Mouse (Mus musculus): ENCODE measurements at regions not wholly inside any gene's neighbourhood (a gene's known extent, or its start where the extent isn't known, plus 50 kb on each side); places are given as distances from the start of the nearest gene placed in this dataset.
A peak's percentile ranks its signal among the peaks of the same experiment; 100 is the strongest.

DNA sequence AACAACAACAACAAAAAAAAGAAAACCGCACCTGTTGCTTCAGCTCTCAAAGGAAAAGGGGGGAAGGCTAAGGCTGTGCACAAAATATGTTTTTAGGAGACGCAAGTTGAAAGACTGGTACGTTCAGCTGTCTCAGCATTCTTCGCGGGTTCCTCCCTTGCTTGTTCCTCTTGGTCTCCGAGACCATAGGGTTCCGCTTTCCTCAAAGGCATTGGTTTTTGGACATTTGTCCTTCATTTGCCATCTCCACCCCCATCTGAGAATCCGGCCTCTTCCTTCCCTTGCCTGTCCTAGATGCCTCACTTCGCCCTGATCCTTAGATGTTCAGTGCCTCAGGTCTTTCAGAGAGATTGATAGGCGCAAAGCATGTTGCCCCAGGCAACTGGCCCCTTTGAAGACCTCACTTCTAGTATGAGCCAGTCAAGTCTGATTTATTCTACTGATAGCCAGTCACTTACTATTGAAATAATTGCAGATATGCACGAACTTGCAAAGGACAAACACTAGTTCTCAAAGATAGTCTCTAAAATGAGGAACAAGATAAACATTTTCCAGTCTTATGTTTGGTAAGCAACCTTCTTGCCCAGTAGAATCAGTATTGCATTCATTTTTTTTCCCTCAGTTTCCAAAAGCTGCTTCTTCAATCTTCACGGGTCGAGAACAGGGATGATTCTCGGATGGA, 112.6 kb upstream of the Tmc1 start:
- DNase-seq = no peak

- DNase-seq = no peak
These were observed 110.9 kb upstream of the Tmc1 start for GRCm38 (mm10) chr19:21064902-21065301.

- peak; percentile 77 to 82 for DNase-seq
These were observed 99.9 kb upstream of the Tmc1 start for GRCm38 (mm10) chr19:21053597-21054544.

DNA sequence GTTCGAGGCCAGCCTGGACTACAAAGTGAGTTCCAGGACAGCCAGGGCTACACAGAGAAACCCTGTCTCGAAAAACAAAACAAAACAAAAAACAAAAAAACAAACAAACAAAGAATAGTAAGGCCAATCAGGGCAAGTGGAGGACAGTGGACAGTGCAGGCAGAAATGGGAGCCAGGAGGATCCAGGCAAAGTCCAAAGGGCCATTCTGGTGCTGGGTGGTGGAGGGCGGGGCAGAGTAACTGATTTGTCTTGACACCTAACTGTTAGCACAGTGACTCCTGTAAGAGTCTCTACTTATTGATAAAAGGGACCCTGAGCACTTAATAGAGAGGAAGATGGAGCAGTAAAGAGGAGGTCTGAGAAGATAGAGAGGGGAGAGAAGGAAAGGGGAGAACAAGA, 98.8 kb upstream of the Tmc1 start:
- no peak for DNase-seq

GRCm38 (mm10) chr19:21051872-21052271, 97.9 kb upstream of the Tmc1 start:
- peak; percentile 32 to 39 for DNase-seq

DNA sequence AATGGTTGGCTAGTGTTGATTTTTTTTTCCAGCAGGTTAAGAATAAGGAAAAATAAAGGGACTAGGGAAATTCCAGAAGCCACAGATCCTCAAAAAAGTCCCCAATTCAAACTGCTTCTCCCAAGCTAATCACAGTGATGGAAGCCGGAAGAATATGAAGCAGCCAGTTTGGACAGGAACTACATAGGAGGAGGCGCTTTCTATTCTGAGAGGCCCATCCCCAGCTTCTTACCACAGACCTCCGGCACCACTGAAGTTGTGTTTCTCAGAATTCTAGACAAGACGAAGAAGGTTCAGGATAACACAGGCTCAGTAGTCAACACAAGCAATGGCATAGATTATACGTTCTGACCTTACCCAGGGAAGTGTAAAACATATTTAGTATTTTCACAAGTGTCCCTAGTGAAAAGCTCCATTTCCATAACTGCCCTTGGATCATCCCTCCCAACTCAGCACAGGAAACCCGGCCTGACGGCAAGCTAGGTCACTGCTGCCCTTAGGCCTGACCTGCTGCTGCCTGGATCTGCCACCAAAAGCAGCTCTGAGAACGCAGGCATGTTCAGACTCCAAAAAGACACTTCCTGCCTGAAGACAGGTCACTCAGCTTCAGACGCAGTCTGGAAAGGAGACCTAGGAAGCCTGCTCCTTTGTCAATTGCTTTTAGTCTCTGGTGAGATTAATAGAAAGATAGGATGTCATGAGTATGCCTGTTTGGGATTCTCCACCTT, 97.2 kb upstream of the Tmc1 start:
- no peak for DNase-seq

DNA sequence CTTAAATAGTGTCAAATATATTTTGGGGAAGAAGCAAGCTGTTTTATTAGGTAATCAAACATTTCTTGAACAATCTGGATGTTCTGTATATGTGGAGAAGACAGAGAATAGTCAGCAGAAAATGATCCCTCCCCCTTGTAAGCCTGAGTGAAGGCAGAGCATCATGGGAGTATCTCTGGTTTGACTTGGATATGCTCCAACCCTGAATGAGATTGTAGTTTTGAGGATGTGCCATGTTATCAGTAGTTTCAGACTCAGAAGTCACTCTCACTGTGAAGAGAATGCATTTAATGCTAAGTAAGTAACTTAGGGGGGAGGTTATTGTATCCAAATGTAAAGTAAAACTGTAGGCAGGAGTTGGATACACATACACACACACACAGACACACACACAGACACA, 95.3 kb upstream of the Tmc1 start:
- no peak for DNase-seq

GRCm38 (mm10) chr19:21045565-21045964, 91.6 kb upstream of the Tmc1 start:
- no peak for DNase-seq

DNA sequence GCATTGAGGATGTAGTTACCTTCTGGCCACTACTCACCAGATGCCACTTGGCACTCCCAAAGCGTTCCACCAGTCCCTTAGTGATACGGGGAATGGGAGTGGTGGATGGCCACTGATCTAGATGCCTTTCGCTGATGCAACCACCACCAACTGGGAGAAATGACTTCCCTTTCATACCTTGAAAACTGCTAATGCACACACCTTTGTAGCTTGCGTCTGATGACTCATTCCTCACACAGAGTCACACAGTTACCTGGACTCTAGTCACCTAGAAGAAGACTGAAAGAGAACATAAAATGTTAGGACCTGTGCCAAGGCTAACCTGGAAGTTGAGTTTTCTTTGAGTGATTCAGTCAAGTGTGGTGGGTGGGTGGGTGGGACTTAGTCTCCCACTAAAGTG, 90.0 kb upstream of the Tmc1 start:
- no peak for DNase-seq

- DNase-seq = peak; percentile 38 to 55
These were observed 88.5 kb upstream of the Tmc1 start for GRCm38 (mm10) chr19:21042536-21042935.

DNA sequence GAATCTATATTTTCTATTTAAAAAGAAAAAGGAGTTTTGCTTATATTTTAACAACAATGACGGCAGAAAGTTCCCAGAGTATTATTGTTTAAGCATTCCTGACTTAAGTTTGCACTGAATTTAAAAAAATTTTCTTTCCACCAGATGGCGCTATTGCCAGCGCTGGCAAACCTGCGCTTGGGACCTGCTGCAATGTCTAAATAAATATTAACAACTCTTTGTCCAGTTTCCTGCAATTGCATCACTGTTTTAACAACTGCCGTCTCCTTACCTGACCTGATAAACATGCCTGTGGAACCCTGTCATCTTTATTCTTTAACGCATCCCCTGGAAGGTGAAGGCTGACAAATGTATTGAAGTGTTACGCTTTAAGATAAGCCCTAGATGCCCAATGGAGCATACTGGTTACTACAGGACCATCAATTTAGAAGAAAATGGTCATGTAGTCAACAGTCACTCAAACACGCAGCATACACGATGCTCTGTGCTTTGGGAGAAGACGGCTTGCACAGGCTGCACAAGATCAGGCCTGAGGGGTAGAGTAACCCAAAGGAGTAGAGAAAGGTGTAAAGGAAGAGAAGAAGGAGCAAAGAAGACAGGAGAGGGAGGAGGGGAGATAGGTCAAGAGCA, 83.6 kb upstream of the Tmc1 start:
- DNase-seq = peak; percentile 70 to 88

DNA sequence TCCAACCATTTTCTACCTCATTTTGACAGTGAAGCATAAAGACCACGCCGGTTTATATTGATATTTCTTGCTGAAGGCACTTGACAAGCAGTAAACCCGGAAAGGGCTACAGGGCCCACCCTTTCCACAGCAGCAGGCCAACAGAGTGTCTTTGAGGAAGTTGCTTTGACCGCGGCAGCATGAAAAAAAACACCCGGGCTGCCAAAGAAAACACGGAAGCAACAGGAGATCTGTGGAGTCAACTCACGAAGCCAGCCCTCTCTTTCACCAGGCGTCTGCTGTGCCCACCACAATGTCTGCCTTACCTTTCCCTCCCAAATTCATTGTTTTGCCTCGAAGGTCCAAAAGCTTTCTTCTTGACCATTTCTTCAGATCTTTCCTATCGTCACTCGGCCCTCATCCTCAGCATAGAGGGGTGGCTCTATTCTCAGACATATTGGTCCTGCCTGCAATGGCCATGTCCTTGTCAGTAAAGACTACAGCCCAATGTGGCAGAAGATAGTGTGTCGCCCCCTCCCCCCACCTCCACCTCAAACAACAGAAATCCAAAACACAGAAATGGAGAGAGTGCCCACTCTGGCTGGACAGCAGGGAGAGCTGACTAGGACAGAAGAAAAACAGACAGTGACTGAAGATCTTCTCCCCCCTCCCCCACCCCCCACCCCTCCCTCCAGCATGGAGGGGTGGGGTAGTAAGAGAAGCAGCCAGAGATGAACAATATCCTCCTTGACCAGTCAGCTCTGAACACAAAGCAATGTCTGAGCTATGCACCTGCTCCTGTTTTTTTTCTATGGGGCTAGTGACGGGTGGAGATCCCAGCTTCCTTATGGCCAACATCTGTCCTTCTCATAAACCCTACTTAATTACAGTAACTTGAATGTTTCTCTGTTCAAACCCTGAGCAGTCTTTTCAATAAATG, 82.8 kb upstream of the Tmc1 start:
- DNase-seq = peak; percentile 58 to 59

GRCm38 (mm10) chr19:21035505-21035904, 81.5 kb upstream of the Tmc1 start:
- no peak for DNase-seq

DNA sequence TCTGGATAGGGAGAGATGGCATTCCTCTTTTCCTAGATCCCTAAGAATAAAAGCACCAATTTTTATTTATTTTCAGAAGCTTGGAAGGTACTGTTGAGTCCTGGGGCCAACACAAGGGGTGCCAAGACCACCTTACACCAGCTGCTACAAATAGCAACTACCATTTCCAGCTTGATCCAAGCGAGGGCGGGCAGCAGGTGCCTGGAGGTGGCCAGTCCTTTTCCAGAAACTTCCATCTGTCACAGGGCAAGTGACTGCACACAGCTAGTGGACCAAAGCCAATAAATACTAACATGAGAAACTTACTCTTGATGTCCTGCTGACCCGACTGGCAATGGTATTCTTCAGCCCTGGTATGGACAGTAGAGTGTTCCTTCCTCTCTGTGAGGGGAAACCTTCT, 80.0 kb upstream of the Tmc1 start:
- peak; percentile 74 to 84 for DNase-seq

- DNase-seq = no peak
These were observed 78.6 kb upstream of the Tmc1 start for GRCm38 (mm10) chr19:21032558-21032957.

DNA sequence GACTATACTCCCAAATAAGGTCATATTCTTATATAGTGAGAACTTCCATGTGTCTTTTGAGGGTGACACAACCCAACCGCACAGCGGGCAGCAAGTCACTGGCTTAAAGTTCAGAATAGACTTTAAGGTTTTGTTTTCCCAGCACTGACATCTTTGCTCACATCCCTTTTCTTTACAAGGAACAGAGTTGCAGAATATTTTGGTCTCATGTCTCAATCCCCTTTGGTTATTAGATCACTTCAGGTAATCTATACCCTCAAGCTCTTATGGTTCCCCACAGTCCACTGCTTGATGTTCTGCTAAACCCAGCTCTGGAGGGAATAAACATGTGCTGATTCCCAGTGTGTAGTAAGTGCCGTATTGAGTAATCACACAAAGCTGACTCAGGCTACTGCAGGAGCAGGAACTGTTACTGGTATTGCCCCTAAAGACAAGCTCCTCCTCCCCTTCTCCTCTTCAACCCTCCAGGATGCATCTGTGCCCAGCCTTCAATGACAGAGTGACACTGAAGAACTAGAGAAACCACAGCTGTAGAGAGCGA, 77.8 kb upstream of the Tmc1 start:
- DNase-seq = no peak

- no peak for DNase-seq
These were observed 77.0 kb upstream of the Tmc1 start for GRCm38 (mm10) chr19:21030971-21031370.

DNA sequence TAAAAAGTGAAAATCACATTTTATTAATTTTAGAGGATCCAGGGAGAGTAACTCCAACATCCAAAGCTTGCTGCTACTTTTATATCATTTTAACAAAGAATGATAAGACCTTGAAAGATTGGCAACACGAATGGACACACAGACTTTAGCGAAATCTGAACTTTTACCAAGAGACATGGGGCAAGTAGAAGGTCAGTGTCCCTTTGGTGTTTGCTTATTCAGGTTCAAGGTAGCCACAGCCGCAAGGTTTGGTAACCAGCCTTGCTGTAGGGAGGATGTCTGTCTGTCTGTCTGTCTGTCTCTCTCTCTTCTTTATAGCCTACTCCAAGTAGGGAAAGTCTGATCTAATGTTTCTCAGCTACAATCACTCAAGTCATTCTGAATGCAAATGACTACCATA, 75.0 kb upstream of the Tmc1 start:
- no peak for DNase-seq

DNA sequence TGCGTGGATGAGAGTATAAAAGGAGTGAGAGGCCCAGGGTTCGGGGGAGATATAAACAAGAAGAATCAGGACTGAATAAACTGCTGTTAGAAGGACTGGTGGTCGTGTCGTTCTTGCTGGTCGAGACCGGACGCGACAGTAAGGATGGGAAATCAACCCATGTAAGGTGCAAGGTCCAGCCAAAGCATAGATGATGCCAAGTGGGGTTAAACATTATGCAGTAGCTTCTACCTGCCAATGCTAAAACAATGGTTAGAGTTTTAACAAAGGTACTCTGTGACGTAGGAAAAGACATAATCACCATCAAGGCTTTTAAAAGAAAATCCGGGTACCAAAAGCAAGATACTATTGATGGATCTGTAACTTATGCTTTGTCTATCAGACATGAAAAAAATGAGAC, 58.4 kb upstream of the Tmc1 start:
- no peak for DNase-seq

- no peak for DNase-seq
These were observed 55.6 kb upstream of the Tmc1 start for GRCm38 (mm10) chr19:21009607-21010006.

DNA sequence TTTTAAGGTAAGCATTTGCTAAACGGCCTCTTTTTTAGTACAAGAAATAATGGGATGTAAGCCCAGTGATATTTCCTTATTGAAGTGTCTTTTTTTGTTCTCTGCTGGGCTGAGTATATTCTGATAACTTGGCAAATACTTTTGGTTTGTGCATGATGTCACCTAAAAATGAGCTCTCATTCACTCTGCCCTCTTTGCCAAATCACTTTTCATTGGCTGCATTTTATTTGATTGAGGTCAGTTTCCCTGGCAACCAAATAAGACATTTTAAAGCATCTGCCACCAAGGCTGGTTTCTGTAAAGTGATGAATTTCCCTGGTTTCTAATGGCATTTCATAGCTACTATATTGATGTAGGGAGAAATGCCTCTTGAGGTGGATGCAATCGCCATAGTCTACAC, 50.4 kb upstream of the Tmc1 start:
- DNase-seq = no peak
